In the genomic region with DNA sequence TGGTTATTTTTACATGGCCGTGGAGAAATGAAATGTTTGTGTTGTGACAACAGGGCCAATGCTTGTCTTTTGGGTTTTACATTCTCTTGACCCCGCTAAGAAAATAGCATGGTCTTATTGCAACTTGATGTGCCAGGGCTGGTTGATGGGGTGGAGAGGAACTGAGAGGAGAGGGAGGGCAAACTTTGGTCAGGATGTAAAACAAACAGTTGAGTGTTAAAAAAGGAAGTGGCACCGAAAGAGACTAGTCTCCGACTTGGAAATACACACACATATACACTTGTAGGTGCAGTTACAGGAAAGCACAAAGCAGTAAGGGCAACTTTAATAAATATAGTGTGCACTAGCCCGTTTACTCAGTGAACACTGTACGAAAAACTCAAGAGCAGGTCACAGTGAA, we compare ENCODE assay signal across 10 mouse cellular contexts. TPM values are rescaled to one million over a fixed set of nuclear protein-coding genes. Genes with fewer than 3 reads are reported as not detected.
DNase-seq lines count a peak whose midpoint lies in the region; ATAC-seq lines count a peak whose summit lies in the region.
"Had no signal": no experiment of that assay in that cellular context is flagged by ENCODE, and none has a peak within 500 bp of the region (broad histone marks: within the 10 kb centered on the region; RNA-seq: fewer than 3 reads in every experiment).

No protein-coding gene starts in this region.

- no peak for DNase-seq in heart, embryonic 10.5 days (ENCODE audit: low spot score)
- no peak for DNase-seq in heart, adult 11 months
- DNase-seq in neural tube, embryonic 10.5 days (ENCODE audit: extremely low spot score, low spot score), result no peak
- peak; percentile 7 for DNase-seq in skeletal muscle tissue, adult 2 months (ENCODE audit: low read depth, low spot score)
- no peak for DNase-seq in layer of hippocampus, postnatal 10 days (ENCODE audit: low spot score in 2 of 2)
- DNase-seq in yolk sac, embryonic 10.5 days (ENCODE audit: low spot score), result no peak
- DNase-seq: gastrocnemius, postnatal 14 days; thymus, postnatal 25 days had no signal

- no peak overlapping the region for H3K9ac ChIP-seq in neural tube, embryonic 12.5 days
- H3K9ac ChIP-seq in liver, embryonic 12.5 days, result peak overlapping the region; percentile 19; the same call in 1 of the 2 replicates

- H3K27me3 ChIP-seq in heart, embryonic 10.5 days (ENCODE audit: insufficient read depth, poor library complexity, severe bottlenecking), result no peaks in the 10 kb centered on the region
- H3K27me3 ChIP-seq in neural tube, embryonic 12.5 days (replicated peaks), result no peaks in the 10 kb centered on the region
- no peaks in the 10 kb centered on the region for H3K27me3 ChIP-seq in liver, embryonic 12.5 days (replicated peaks)

- H3K9me3 ChIP-seq in heart, embryonic 10.5 days, result no peaks in the 10 kb centered on the region
- H3K9me3 ChIP-seq in neural tube, embryonic 12.5 days, result no peaks in the 10 kb centered on the region
- no peaks in the 10 kb centered on the region for H3K9me3 ChIP-seq in liver, embryonic 12.5 days (replicated peaks)

- H3K4me1 ChIP-seq in heart, embryonic 10.5 days, result peaks cover 13% of the 10 kb centered on the region
- peaks cover 16% of the 10 kb centered on the region for H3K4me1 ChIP-seq in neural tube, embryonic 12.5 days
- peaks cover 25% of the 10 kb centered on the region for H3K4me1 ChIP-seq in liver, embryonic 12.5 days

- H3K4me3 ChIP-seq in heart, embryonic 10.5 days, result peak overlapping the region; percentile 96; the same call in 1 of the 2 replicates
- no peak overlapping the region for H3K4me3 ChIP-seq in neural tube, embryonic 12.5 days
- peak overlapping the region; percentile 94 for H3K4me3 ChIP-seq in liver, embryonic 12.5 days

- H3K4me2 ChIP-seq in neural tube, embryonic 12.5 days (replicated peaks), result peak overlapping the region; percentile 66
- H3K4me2 ChIP-seq in liver, embryonic 12.5 days, result peak overlapping the region; percentile 84

- H3K36me3 ChIP-seq in heart, embryonic 10.5 days, result peaks cover 34% of the 10 kb centered on the region
- H3K36me3 ChIP-seq in neural tube, embryonic 12.5 days, result peaks cover 24% of the 10 kb centered on the region
- H3K36me3 ChIP-seq in liver, embryonic 12.5 days, result peaks cover 41% of the 10 kb centered on the region

- ATAC-seq in neural tube, embryonic 12.5 days (ENCODE audit: low FRiP score, low read depth), result no peak
- no peak for ATAC-seq in liver, embryonic 12.5 days

- no peak overlapping the region for H3K27ac ChIP-seq in heart, embryonic 10.5 days
- no peak overlapping the region for H3K27ac ChIP-seq in neural tube, embryonic 12.5 days
- no peak overlapping the region for H3K27ac ChIP-seq in liver, embryonic 12.5 days

- 88% methylated on average over 6 of the region's 6 CpGs for WGBS in heart, embryonic 10.5 days
- 89% methylated on average over 6 of the region's 6 CpGs for WGBS in neural tube, embryonic 12.5 days
- WGBS in liver, embryonic 12.5 days (ENCODE audit: insufficient replicate concordance), result 61% methylated on average over 6 of the region's 6 CpGs

RNA-seq across cellular contexts. Expression of a gene that starts 1.5 kb away (rescaled TPM):
- 21.7 and 24.1 TPM in 2 replicates for polyA plus RNA-seq in heart, embryonic 10.5 days (2016; fragmentation: Nextera tagmentation; extraction: Ambion mirVana)
- 33.5 and 34.1 TPM in 2 replicates for polyA plus RNA-seq in neural tube, embryonic 12.5 days (2016; fragmentation: Nextera tagmentation; extraction: Ambion mirVana)
- 20.8 and 21.6 TPM in 2 replicates for polyA plus RNA-seq in liver, embryonic 12.5 days (2016; fragmentation: Nextera tagmentation; extraction: Ambion mirVana)
- 10 to 100 TPM; 32.0 to 40.6 TPM for total RNA-seq in layer of hippocampus, postnatal 10 days (2021)

RNA-seq across cellular contexts. Expression of a gene that starts 37.4 kb away (rescaled TPM):
- 74.5 and 81.2 TPM in 2 replicates for polyA plus RNA-seq in heart, embryonic 10.5 days (2016; fragmentation: Nextera tagmentation; extraction: Ambion mirVana)
- polyA plus RNA-seq in neural tube, embryonic 12.5 days (2016; fragmentation: Nextera tagmentation; extraction: Ambion mirVana), result 84.7 and 93.8 TPM in 2 replicates
- 46.5 and 48.1 TPM in 2 replicates for polyA plus RNA-seq in liver, embryonic 12.5 days (2016; fragmentation: Nextera tagmentation; extraction: Ambion mirVana)
- 10 to 100 TPM; 66.2 to 73.7 TPM for total RNA-seq in layer of hippocampus, postnatal 10 days (2021)

RNA-seq across cellular contexts. Expression of a gene that starts 53.6 kb away (rescaled TPM):
- polyA plus RNA-seq in heart, embryonic 10.5 days (2016; fragmentation: Nextera tagmentation; extraction: Ambion mirVana), result 18.5 and 20.2 TPM in 2 replicates
- polyA plus RNA-seq in neural tube, embryonic 12.5 days (2016; fragmentation: Nextera tagmentation; extraction: Ambion mirVana), result 10.1 and 10.3 TPM in 2 replicates
- 24.4 and 26.1 TPM in 2 replicates for polyA plus RNA-seq in liver, embryonic 12.5 days (2016; fragmentation: Nextera tagmentation; extraction: Ambion mirVana)
- 1 to 10 TPM; 8.5 to 9.5 TPM for total RNA-seq in layer of hippocampus, postnatal 10 days (2021)

RNA-seq across cellular contexts. Expression of a gene that starts 53.8 kb away (rescaled TPM):
- 23.8 and 32.4 TPM in 2 replicates for polyA plus RNA-seq in heart, embryonic 10.5 days (2016; fragmentation: Nextera tagmentation; extraction: Ambion mirVana)
- 18.7 and 20.4 TPM in 2 replicates for polyA plus RNA-seq in neural tube, embryonic 12.5 days (2016; fragmentation: Nextera tagmentation; extraction: Ambion mirVana)
- 26.5 and 27.9 TPM in 2 replicates for polyA plus RNA-seq in liver, embryonic 12.5 days (2016; fragmentation: Nextera tagmentation; extraction: Ambion mirVana)
- total RNA-seq in layer of hippocampus, postnatal 10 days (2021), result 1 to 10 TPM; 4.8 to 7.6 TPM

RNA-seq across cellular contexts. Expression of a gene that starts 55.8 kb away (rescaled TPM):
- polyA plus RNA-seq in heart, embryonic 10.5 days (2016; fragmentation: Nextera tagmentation; extraction: Ambion mirVana), result 20.6 and 22.3 TPM in 2 replicates
- polyA plus RNA-seq in neural tube, embryonic 12.5 days (2016; fragmentation: Nextera tagmentation; extraction: Ambion mirVana), result 23.0 and 24.4 TPM in 2 replicates
- 13.5 and 14.0 TPM in 2 replicates for polyA plus RNA-seq in liver, embryonic 12.5 days (2016; fragmentation: Nextera tagmentation; extraction: Ambion mirVana)
- 10 to 100 TPM; 43.7 to 47.6 TPM for total RNA-seq in layer of hippocampus, postnatal 10 days (2021)
